Mouse (Mus musculus) stomach, postnatal 0 days (tissue): ENCODE data around the gene Ust.

Experiments used
- CTCF ChIP-seq: IDR thresholded peaks from 2 replicates; pipeline ENCODE4 v1.5.1; 2016; ENCODE audit warnings: antibody characterized with exemption, low read depth, mild to moderate bottlenecking, moderate library complexity
- EP300 ChIP-seq: optimal IDR thresholded peaks from 2 replicates; pipeline ENCODE3; 2016; ENCODE audit warnings: antibody characterized with exemption

DNA sequence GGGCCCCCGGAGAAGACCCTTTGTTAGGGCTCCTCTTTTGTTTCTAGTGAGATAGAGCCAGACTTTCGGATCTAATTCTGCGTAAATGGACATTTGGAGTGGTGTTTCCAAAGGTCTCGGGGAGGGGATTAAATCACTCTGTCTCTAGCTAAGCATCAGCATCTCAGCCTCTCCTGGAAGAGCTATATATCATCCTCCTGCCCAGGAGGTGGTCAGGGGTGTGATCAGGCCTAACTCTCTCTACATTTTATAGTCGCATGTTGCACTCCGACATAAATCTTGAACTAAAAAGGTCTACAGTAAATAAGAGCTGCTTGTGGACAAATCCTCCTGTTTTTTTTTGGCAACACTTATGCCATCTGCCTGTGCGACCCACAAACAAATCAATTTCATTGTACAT lies 335.5 kb downstream of the Ust start:
- no peak for TF ChIP-seq EP300
- no peak for TF ChIP-seq CTCF
